Mouse (Mus musculus): Measurements from ENCODE around the gene Cant1. TPM values are rescaled to one million over a fixed set of nuclear protein-coding genes. Genes with fewer than 3 reads are reported as not detected.

Cant1 gene
- polyA plus RNA-seq, 1 experiment from 2014 or later = 20.8 TPM

GRCm38 (mm10) chr11:118427986-118428385 is 9.1 kb upstream of the Cant1 start, which contains the start of gene C1qtnf1:
Gene C1qtnf1 (plus strand): TSS chr11:118428203.
- DNase-seq (ENCODE audit: low spot score) = peak; percentile 54

GRCm38 (mm10) chr11:118427266-118427779 is 8.4 kb upstream of the Cant1 start:
- Histone ChIP-seq H3K4me3 (peak overlapping the region; percentile 49), H3K27me3 (replicated peaks; ENCODE audit: low read depth, poor library complexity, severe bottlenecking) (peaks cover 47% of the 10 kb centered on the region), H3K9me3 (no peaks in the 10 kb centered on the region), H3K27ac (replicated peaks) (peak overlapping the region; percentile 79), H3K4me1 (peaks cover 81% of the 10 kb centered on the region), H3K36me3 (replicated peaks) (no peaks in the 10 kb centered on the region)
- no peak for DNase-seq (ENCODE audit: low spot score)
- WGBS = 34% methylated on average over 3 of the region's 3 CpGs

More at GRCm38 (mm10) chr11:118427986-118428385, 9.1 kb upstream of the Cant1 start, which contains the start of gene C1qtnf1:
- Histone ChIP-seq H3K4me3 (peak within 1 kb of the TSS; percentile 49), H3K9me3 (no peaks in the 10 kb centered on the region), H3K36me3 (replicated peaks) (no peaks in the 10 kb centered on the region), H3K27ac (replicated peaks) (peak within 1 kb of the TSS; percentile 79), H3K27me3 (replicated peaks; ENCODE audit: low read depth, poor library complexity, severe bottlenecking) (peaks cover 47% of the 10 kb centered on the region), H3K4me1 (peaks cover 82% of the 10 kb centered on the region)
- 1% methylated on average over 8 of the region's 8 CpGs for WGBS

- no peak for DNase-seq (ENCODE audit: low spot score)
- H3K4me3 ChIP-seq = no peak overlapping the region
- peaks cover 76% of the 10 kb centered on the region for H3K4me1 ChIP-seq
- no peaks in the 10 kb centered on the region for H3K36me3 ChIP-seq (replicated peaks)
- H3K27ac ChIP-seq (replicated peaks) = peak overlapping the region; percentile 1; the same call in 1 of the 2 replicates
- H3K9me3 ChIP-seq = no peaks in the 10 kb centered on the region
- 69% methylated on average over 5 of the region's 5 CpGs for WGBS
- H3K27me3 ChIP-seq (replicated peaks; ENCODE audit: low read depth, poor library complexity, severe bottlenecking) = peaks cover 47% of the 10 kb centered on the region
Measured at GRCm38 (mm10) chr11:118426765-118427164, 7.9 kb upstream of the Cant1 start.

GRCm38 (mm10) chr11:118424621-118425335 is 5.9 kb upstream of the Cant1 start:
- H3K9me3 ChIP-seq = no peaks in the 10 kb centered on the region
- DNase-seq (ENCODE audit: low spot score) = no peak
- H3K4me3 ChIP-seq = no peak overlapping the region
- H3K27ac ChIP-seq (replicated peaks) = no peak overlapping the region; the same call in 1 of the 2 replicates
- WGBS = 43% methylated on average over 13 of the region's 13 CpGs
- H3K4me1 ChIP-seq = peaks cover 58% of the 10 kb centered on the region
- no peaks in the 10 kb centered on the region for H3K36me3 ChIP-seq (replicated peaks)
- peaks cover 44% of the 10 kb centered on the region for H3K27me3 ChIP-seq (replicated peaks; ENCODE audit: low read depth, poor library complexity, severe bottlenecking)

- H3K4me1 ChIP-seq = peaks cover 57% of the 10 kb centered on the region
- H3K4me3 ChIP-seq = peak overlapping the region; percentile 33; the same call in 1 of the 2 replicates
- no peaks in the 10 kb centered on the region for H3K36me3 ChIP-seq (replicated peaks)
- H3K9me3 ChIP-seq = no peaks in the 10 kb centered on the region
- H3K27ac ChIP-seq (replicated peaks) = peak overlapping the region; percentile 32; the same call in 1 of the 2 replicates
- WGBS = 8% methylated on average over 18 of the region's 18 CpGs
- peak; percentile 83 for DNase-seq (ENCODE audit: low spot score)
- peaks cover 33% of the 10 kb centered on the region for H3K27me3 ChIP-seq (replicated peaks; ENCODE audit: low read depth, poor library complexity, severe bottlenecking)
Measured at GRCm38 (mm10) chr11:118423266-118423971, 4.5 kb upstream of the Cant1 start.

GRCm38 (mm10) chr11:118420261-118420660 is 1.4 kb upstream of the Cant1 start:
- Histone ChIP-seq H3K4me1 (peaks cover 58% of the 10 kb centered on the region), H3K27ac (replicated peaks) (no peak overlapping the region)

GRCm38 (mm10) chr11:118418442-118418833 is 448 bp downstream of the Cant1 start:
- DNase-seq (ENCODE audit: low spot score) = no peak
- H3K9me3 ChIP-seq = no peaks in the 10 kb centered on the region
- peaks cover 37% of the 10 kb centered on the region for H3K36me3 ChIP-seq (replicated peaks)
- H3K27me3 ChIP-seq (replicated peaks; ENCODE audit: low read depth, poor library complexity, severe bottlenecking) = no peaks in the 10 kb centered on the region
- peak overlapping the region; percentile 93 for H3K27ac ChIP-seq (replicated peaks)
- peaks cover 40% of the 10 kb centered on the region for H3K4me1 ChIP-seq
- peak overlapping the region; percentile 97 for H3K4me3 ChIP-seq
- 4% methylated on average over 12 of the region's 12 CpGs for WGBS

More at GRCm38 (mm10) chr11:118420261-118420660, 1.4 kb upstream of the Cant1 start:
- 82% methylated on average over 7 of the region's 7 CpGs for WGBS
- Histone ChIP-seq H3K9me3 (no peaks in the 10 kb centered on the region), H3K4me3 (no peak overlapping the region), H3K36me3 (replicated peaks) (peaks cover 18% of the 10 kb centered on the region), H3K27me3 (replicated peaks; ENCODE audit: low read depth, poor library complexity, severe bottlenecking) (0 out of 2 replicates have a peak, but pooled peaks cover 10% of the 10 kb centered on the region)
- DNase-seq (ENCODE audit: low spot score) = no peak

GRCm38 (mm10) chr11:118417496-118417895 is 1.4 kb downstream of the Cant1 start:
- H3K4me3 ChIP-seq = peak overlapping the region; percentile 97
- 91% methylated on average over 9 of the region's 9 CpGs for whole genome bisulfite sequencing
- DNase-seq (ENCODE audit: low spot score) = no peak

GRCm38 (mm10) chr11:118416046-118416445 is 2.8 kb downstream of the Cant1 start:
- Histone ChIP-seq H3K4me1 (peaks cover 36% of the 10 kb centered on the region), H3K27ac (replicated peaks) (no peak overlapping the region), H3K4me3 (no peak overlapping the region), H3K36me3 (replicated peaks) (peaks cover 53% of the 10 kb centered on the region), H3K9me3 (no peaks in the 10 kb centered on the region), H3K27me3 (replicated peaks; ENCODE audit: low read depth, poor library complexity, severe bottlenecking) (no peaks in the 10 kb centered on the region)
- 90% methylated on average over 7 of the region's 7 CpGs for WGBS
- DNase-seq (ENCODE audit: low spot score) = no peak

More at GRCm38 (mm10) chr11:118417496-118417895, 1.4 kb downstream of the Cant1 start:
- Histone ChIP-seq H3K9me3 (no peaks in the 10 kb centered on the region), H3K36me3 (replicated peaks) (peaks cover 38% of the 10 kb centered on the region), H3K27ac (replicated peaks) (no peak overlapping the region; the same call in 1 of the 2 replicates), H3K4me1 (peaks cover 36% of the 10 kb centered on the region), H3K27me3 (replicated peaks; ENCODE audit: low read depth, poor library complexity, severe bottlenecking) (no peaks in the 10 kb centered on the region)

- Histone ChIP-seq H3K4me1 (peaks cover 36% of the 10 kb centered on the region), H3K36me3 (replicated peaks) (peaks cover 57% of the 10 kb centered on the region), H3K4me3 (no peak overlapping the region), H3K27me3 (replicated peaks; ENCODE audit: low read depth, poor library complexity, severe bottlenecking) (no peaks in the 10 kb centered on the region), H3K9me3 (no peaks in the 10 kb centered on the region), H3K27ac (replicated peaks) (no peak overlapping the region)
- 91% methylated on average over 6 of the region's 6 CpGs for WGBS
- DNase-seq (ENCODE audit: low spot score) = no peak
Measured at GRCm38 (mm10) chr11:118415630-118416029, 3.3 kb downstream of the Cant1 start.

GRCm38 (mm10) chr11:118414270-118414669 is 4.6 kb downstream of the Cant1 start:
- H3K9me3 ChIP-seq = no peaks in the 10 kb centered on the region
- H3K4me3 ChIP-seq = no peak overlapping the region
- peaks cover 70% of the 10 kb centered on the region for H3K36me3 ChIP-seq (replicated peaks)
- H3K27me3 ChIP-seq (replicated peaks; ENCODE audit: low read depth, poor library complexity, severe bottlenecking) = no peaks in the 10 kb centered on the region
- WGBS = 95% methylated on average over 5 of the region's 5 CpGs
- DNase-seq (ENCODE audit: low spot score) = no peak
- H3K4me1 ChIP-seq = peaks cover 29% of the 10 kb centered on the region
- H3K27ac ChIP-seq (replicated peaks) = no peak overlapping the region

- Histone ChIP-seq H3K27ac (replicated peaks) (no peak overlapping the region), H3K4me3 (no peak overlapping the region), H3K27me3 (replicated peaks; ENCODE audit: low read depth, poor library complexity, severe bottlenecking) (no peaks in the 10 kb centered on the region), H3K4me1 (peaks cover 19% of the 10 kb centered on the region), H3K9me3 (no peaks in the 10 kb centered on the region), H3K36me3 (replicated peaks) (peaks cover 82% of the 10 kb centered on the region)
- WGBS = 87% methylated on average over 4 of the region's 4 CpGs
- no peak for DNase-seq (ENCODE audit: low spot score)
Measured at GRCm38 (mm10) chr11:118413055-118413454, 5.8 kb downstream of the Cant1 start.

Measured in embryonic facial prominence, embryonic 10.5 days (tissue).